Mouse (Mus musculus): ENCODE measurements around the gene Acot7.

DNA sequence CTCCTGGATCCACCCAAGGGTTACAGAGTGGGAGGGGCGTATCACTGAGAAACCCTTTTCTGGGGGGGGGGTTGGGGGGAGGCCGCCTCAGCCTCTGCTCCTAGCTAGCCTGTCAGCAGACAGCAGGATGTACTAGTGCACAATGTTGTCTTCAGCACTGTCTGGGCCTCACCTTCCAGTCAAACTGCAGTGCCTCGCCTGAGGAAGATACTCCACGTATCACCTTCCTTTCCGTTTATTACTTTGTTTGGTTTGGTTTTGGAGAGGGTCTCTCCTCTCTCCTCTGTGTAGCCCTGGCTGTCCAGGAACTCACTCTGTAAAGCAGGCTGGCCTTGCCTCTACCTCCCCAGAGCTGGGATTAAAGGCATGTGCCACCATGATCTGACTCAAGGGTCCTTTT, 44.7 kb upstream of the Acot7 start:
- TF ChIP-seq POLR2A (IDR thresholded peaks at IDR 0.05; ENCODE audit: borderline replicate concordance, insufficient read depth, low read length), result no peak
- TF ChIP-seq CTCF (IDR thresholded peaks at IDR 0.05; ENCODE audit: borderline replicate concordance, insufficient read depth, low read depth, low read length), result no peak
